Mouse (Mus musculus) adrenal gland (tissue): Measurements from ENCODE around the gene Zfp366.

Source experiments
- intact Hi-C: fragments of 180-260 bp; cut with DNase I; formaldehyde crosslinking; loops from one replicate; pipeline ENCODE4 v1.15.1; 2025

The Zfp366 gene

DNA sequence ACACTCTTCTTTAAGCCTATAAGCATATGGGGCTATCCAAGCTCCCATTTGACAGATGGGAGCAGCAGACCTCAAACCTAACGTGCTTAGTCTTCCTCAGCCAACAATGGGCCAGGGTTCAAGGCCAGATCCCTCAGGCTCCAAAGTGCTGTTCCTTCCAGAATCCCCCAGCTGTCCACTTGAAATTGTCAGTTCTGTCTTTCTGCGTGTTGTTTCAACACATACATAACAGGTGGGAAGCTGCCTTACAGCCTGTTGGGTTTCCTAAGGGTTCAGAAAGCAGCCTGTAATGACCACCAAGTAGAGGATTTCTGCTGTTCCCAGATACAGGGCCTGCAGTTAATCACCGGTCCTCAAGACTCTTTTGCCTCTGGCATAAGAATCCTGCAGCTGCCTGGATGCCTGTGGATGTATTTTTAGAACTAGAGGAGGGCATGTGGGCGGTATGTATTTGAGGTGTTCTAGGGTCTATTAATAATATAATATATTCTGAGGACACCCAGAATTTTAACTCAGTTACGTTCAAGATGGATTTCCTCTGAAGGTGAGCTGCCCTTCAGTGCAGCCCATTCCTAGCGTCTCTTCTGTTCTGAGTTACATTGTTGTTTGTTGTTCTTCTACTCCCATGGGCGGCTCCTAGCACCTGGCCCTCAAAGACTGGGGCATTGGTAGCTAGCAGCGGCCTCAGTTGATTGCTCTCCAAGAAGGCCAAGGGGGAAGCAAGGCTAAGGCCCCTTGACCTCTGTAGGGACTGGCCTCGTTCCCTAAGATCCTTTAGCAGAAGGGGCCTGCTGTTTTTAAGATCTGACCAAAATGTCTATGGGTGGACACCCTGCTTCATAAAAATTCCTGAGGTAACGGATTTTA lies 41.0 kb downstream of the Zfp366 start:
- intact Hi-C loops = no loop called here

GRCm38 (mm10) chr13:99226809-99227208 lies 42.2 kb downstream of the Zfp366 start:
- intact Hi-C loops = no loop called here

DNA sequence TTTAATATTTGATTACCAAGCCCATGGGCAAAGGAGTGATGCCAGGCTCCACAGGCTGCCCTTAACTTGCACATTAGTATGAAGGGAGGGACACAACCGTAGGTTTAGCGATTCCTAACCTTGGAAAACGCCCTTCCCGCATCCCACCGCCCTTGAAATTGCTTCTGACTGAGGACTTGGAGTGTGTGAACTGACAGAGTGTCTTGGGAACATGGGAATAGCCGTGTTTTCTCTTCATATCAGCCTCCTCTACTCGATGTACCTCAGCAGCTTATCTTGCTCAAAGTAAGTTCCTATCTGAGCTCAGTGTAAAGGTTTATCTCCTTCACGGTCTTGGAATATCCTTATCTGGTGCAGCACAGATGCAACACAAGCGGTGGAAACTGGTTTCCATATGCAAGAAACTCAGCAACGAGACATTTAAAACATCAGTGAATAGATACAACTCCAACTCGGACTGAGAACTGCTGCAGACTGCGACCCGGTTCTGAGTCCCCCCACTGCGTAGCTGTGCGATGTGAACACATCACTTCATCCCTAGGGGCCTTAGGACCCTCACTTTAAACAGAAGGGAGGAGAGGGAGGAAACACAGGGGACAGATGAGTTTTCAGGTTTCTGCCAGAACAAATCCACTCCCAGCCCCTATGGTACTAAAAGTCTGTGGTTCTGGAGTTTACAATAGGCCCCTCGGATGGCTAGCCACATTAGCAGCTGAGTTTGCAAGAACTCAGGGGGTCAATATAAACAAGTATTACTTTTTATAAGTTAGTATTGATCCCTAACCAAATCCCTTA lies 43.0 kb downstream of the Zfp366 start:
- intact Hi-C loops = no loop called here

GRCm38 (mm10) chr13:99228821-99229570 lies 44.4 kb downstream of the Zfp366 start:
- intact Hi-C loops = no loop called here

DNA sequence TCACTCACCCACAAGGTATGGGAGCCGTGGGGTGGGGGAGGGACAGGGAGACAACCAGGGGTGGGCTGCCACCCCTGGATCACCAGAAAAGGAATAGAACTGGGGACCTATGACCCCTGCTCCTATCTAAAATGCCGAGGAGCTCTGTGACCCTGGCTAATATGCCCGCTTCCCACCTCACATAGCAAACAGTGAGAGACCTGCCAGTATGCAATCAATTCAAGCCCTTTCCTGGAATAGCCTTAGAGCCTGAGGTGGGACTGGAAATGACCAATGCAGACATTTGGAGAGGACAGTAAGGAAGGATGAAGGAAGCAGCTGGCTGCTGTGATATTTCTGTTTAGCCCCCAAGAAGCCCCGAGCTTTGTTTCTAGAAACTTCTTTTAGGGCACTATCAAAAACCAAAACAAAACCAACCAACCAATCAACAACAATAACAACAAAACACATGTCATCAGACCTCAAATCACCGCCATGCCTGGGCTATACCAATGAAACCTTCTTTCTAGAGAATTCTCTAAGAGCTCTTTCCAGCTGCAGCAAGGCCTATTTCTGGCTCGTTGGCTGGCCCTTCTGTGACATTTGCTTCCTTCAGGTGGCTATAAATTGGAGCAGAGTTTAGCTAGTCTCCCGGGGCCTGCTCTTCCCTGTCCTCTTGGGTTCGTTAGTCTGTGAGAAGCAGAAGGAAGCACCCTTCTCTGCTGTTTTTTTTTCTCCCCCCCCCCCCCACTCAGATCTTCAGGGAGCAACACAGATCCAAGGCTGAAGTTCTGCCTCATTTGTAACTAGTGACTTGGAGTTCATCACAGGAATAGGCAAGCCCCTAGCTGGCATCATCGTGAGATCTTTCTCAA lies 45.2 kb downstream of the Zfp366 start:
- intact Hi-C loops = no loop called here

GRCm38 (mm10) chr13:99230495-99230868 lies 45.9 kb downstream of the Zfp366 start:
- intact Hi-C loops = no loop called here

DNA sequence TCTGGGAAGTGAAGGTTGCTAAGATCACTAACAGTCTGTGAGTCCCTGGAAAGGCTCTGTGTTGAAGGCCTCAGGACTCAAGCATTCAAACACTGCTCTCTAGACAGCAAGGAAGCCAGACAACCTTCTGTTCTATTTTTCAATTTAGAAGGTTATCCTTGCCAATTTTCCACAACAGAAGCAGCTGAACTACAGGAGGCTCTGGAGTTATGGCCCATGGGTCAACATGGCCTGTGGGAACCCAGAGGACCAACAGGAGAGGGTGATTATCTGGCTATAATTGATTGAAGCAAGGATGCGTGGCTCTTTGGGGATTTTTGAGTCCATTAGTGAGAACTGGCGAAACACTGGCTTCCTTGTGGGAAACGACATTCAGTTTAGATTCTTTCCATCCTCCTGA lies 48.7 kb downstream of the Zfp366 start:
- intact Hi-C loops = no loop called here

DNA sequence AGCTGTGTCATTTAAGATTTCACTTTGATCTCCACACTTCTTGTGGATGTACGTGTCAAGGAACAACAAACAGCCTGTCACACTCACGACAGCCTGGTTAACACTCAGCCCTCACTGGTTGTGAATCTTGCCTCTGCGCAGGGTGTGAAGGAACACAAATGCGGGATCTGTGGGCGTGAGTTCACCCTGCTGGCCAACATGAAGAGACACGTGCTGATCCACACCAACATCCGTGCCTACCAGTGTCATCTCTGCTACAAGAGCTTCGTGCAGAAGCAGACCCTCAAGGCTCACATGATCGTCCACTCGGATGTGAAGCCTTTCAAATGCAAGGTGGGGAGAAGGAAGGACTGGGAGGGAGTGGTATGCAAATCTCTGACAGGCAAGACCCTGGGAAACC lies 49.3 kb downstream of the Zfp366 start:
- intact Hi-C loops = no loop called here

GRCm38 (mm10) chr13:99235428-99236210 lies 51.0 kb downstream of the Zfp366 start:
- intact Hi-C loops = loop anchor here (5.0 kb wide), 1 partner anchor 48 kb away; no protein-coding TSS in a partner anchor

- intact Hi-C loops = loop anchor here (5.0 kb wide), 1 partner anchor 49 kb away; no protein-coding TSS in a partner anchor
These were observed 51.6 kb downstream of the Zfp366 start for GRCm38 (mm10) chr13:99236222-99236621.

- intact Hi-C loops = loop anchor here (5.0 kb wide), 1 partner anchor 50 kb away; no protein-coding TSS in a partner anchor
These were observed 52.5 kb downstream of the Zfp366 start for GRCm38 (mm10) chr13:99237122-99237521.

DNA sequence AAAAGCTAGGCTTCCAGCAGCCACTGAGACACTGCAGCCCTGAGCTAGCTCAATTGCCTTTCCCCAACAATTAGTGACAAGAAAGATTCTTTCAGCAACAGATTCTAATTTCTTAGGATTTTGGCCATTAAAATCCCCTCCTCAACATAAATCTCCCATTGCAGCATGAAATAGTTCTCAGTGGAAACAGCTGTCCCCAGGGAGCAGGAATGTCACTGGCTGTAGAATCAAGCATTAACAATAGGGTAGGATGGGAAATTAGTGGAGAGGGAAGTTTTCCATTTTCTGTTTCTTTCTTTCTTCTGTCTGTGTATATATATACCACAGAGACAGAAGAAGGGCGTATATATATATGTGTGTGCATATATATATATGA lies 53.2 kb downstream of the Zfp366 start:
- intact Hi-C loops = loop anchor here (5.0 kb wide), 1 partner anchor 51 kb away; no protein-coding TSS in a partner anchor

GRCm38 (mm10) chr13:99238217-99239160 lies 53.9 kb downstream of the Zfp366 start:
- intact Hi-C loops = loop anchor here (5.0 kb wide), 1 partner anchor 51 kb away; no protein-coding TSS in a partner anchor

DNA sequence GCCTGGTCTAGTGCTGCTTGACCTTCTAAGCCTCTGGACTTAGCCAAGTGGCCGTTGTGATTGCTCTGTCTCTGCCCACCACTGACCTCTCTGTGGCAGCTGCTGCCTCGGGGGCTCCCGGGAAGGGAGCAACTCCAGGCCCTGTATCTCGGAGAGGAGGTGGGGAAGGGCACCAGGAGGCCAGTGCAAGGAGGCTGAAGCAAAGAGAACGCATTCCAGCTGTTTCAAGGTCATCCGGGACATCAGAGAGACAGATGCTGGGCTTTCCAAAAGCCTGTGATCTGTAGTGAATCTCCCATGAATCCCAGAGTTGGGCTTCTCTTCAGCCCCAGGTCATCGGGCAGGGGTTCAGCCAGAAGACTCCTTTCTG lies 54.5 kb downstream of the Zfp366 start:
- intact Hi-C loops = loop anchor here (5.0 kb wide), 1 partner anchor 52 kb away; no protein-coding TSS in a partner anchor

- intact Hi-C loops = loop anchor here (5.0 kb wide), 1 partner anchor 52 kb away; no protein-coding TSS in a partner anchor
These were observed 55.1 kb downstream of the Zfp366 start for GRCm38 (mm10) chr13:99239741-99240140.

- intact Hi-C loops = no loop called here
These were observed 57.4 kb downstream of the Zfp366 start for GRCm38 (mm10) chr13:99241984-99242383.

- intact Hi-C loops = no loop called here
These were observed 58.3 kb downstream of the Zfp366 start for GRCm38 (mm10) chr13:99242895-99243294.

- intact Hi-C loops = no loop called here
These were observed 59.2 kb downstream of the Zfp366 start for GRCm38 (mm10) chr13:99243831-99244230.
